21 mouse cellular contexts compared by ENCODE assay signal in genomic region chr12:52308628-52309027, GRCm38 (mm10).
DNase-seq lines count a peak whose midpoint lies in the region; ATAC-seq and TF ChIP-seq lines count a peak whose summit lies in the region.
"Had no signal": no experiment of that assay in that cellular context is flagged by ENCODE, and none has a peak within 500 bp of the region (broad histone marks: within the 10 kb centered on the region; RNA-seq: fewer than 3 reads in every experiment).

No protein-coding gene starts in this region.

- no peak overlapping the region for H3K4me3 ChIP-seq in liver, adult 2 months (ENCODE audit: insufficient read depth, low read depth, low read length)
- no peak overlapping the region for H3K4me3 ChIP-seq in liver, embryonic 12.5 days
- no peak overlapping the region for H3K4me3 ChIP-seq in lung, postnatal 0 days (ENCODE audit: low read depth, low read length)
- no peak overlapping the region for H3K4me3 ChIP-seq in bone marrow, adult 2 months (replicated peaks; ENCODE audit: control insufficient read depth, low read depth, low read length)
- H3K4me3 ChIP-seq: forebrain, embryonic 15.5 days; heart, embryonic 12.5 days; heart, embryonic 15.5 days; hindbrain, embryonic 10.5 days; hindbrain, embryonic 13.5 days had no signal

- ATAC-seq in liver, embryonic 12.5 days, result no peak
- ATAC-seq in lung, postnatal 0 days, result no peak
- ATAC-seq: CD4-positive, CD25-positive, alpha-beta regulatory T cell, adult 4 months; forebrain, embryonic 15.5 days; hindbrain, embryonic 16.5 days had no signal

- no peaks in the 10 kb centered on the region for H3K79me2 ChIP-seq in liver, adult 2 months (ENCODE audit: control insufficient read depth, insufficient read depth, low read length)

- no peak for TF ChIP-seq POLR2A in liver, adult 2 months (IDR thresholded peaks at IDR 0.05; ENCODE audit: extremely low read depth, insufficient read depth, low read length)
- no peak for TF ChIP-seq POLR2A in bone marrow, adult 2 months (IDR thresholded peaks at IDR 0.05; ENCODE audit: borderline replicate concordance, control insufficient read depth, low read depth, low read length)

- peak; percentile 27 for DNase-seq in liver, adult 2 months (ENCODE audit: extremely low read depth, low read depth, low spot score)
- peak; percentile 25 for DNase-seq in lung, postnatal 0 days (ENCODE audit: low spot score)
- DNase-seq in lung, postnatal 14 days, result no peak
- DNase-seq in cerebellum, adult 9-10 months, result no peak
- DNase-seq: adrenal gland, adult 2 months; adrenal gland, postnatal 14 days; cerebellum, adult 11-12 months; cerebellum, adult 8-10 months; gastrocnemius, postnatal 25 days; heart, adult 18-20 months; heart, postnatal 10 days; heart, postnatal 36 days had no signal

- H3K27ac ChIP-seq in liver, adult 2 months (replicated peaks; ENCODE audit: insufficient read depth, low read depth, low read length), result no peak overlapping the region
- H3K27ac ChIP-seq in liver, embryonic 12.5 days, result no peak overlapping the region
- no peak overlapping the region for H3K27ac ChIP-seq in lung, postnatal 0 days (ENCODE audit: low read length)
- peak overlapping the region; percentile 6; the same call in 1 of the 2 replicates for H3K27ac ChIP-seq in bone marrow, adult 2 months (ENCODE audit: control insufficient read depth, insufficient read depth, low read depth, low read length, poor library complexity)
- H3K27ac ChIP-seq: forebrain, embryonic 15.5 days; heart, embryonic 15.5 days; hindbrain, embryonic 10.5 days; hindbrain, embryonic 13.5 days had no signal

- H3K9me3 ChIP-seq in liver, embryonic 12.5 days (replicated peaks), result no peaks in the 10 kb centered on the region
- no peaks in the 10 kb centered on the region for H3K9me3 ChIP-seq in lung, postnatal 0 days (ENCODE audit: low read length)
- H3K9me3 ChIP-seq: heart, embryonic 15.5 days; hindbrain, embryonic 13.5 days had no signal

- no peak for TF ChIP-seq CTCF in liver, adult 2 months (IDR thresholded peaks at IDR 0.05; ENCODE audit: low read depth, low read length)
- no peak for TF ChIP-seq CTCF in lung, postnatal 0 days (IDR thresholded peaks at IDR 0.05)
- no peak for TF ChIP-seq CTCF in bone marrow, adult 2 months (IDR thresholded peaks at IDR 0.05; ENCODE audit: control insufficient read depth, insufficient read depth, low read length)

- H3K36me3 ChIP-seq in liver, adult 2 months (ENCODE audit: control insufficient read depth, insufficient read depth, low read length), result no peaks in the 10 kb centered on the region
- no peaks in the 10 kb centered on the region for H3K36me3 ChIP-seq in liver, embryonic 12.5 days
- no peaks in the 10 kb centered on the region for H3K36me3 ChIP-seq in lung, postnatal 0 days (ENCODE audit: insufficient read depth, low read length)
- H3K36me3 ChIP-seq: forebrain, embryonic 15.5 days; heart, embryonic 15.5 days; hindbrain, embryonic 13.5 days had no signal

- H3K9ac ChIP-seq in liver, adult 2 months (ENCODE audit: low read depth, low read length), result no peak overlapping the region
- H3K9ac ChIP-seq in liver, embryonic 12.5 days, result no peak overlapping the region
- no peak overlapping the region for H3K9ac ChIP-seq in lung, postnatal 0 days (replicated peaks; ENCODE audit: low read depth)
- H3K9ac ChIP-seq: forebrain, embryonic 15.5 days; heart, embryonic 12.5 days; heart, embryonic 15.5 days; hindbrain, embryonic 13.5 days had no signal

- no peaks in the 10 kb centered on the region for H3K27me3 ChIP-seq in liver, adult 2 months (ENCODE audit: control insufficient read depth, insufficient read depth, low read length)
- H3K27me3 ChIP-seq in liver, embryonic 12.5 days (replicated peaks), result no peaks in the 10 kb centered on the region
- H3K27me3 ChIP-seq in lung, postnatal 0 days (replicated peaks; ENCODE audit: insufficient read depth, low read length), result no peaks in the 10 kb centered on the region
- H3K27me3 ChIP-seq: forebrain, embryonic 15.5 days; heart, embryonic 12.5 days; heart, embryonic 15.5 days; hindbrain, embryonic 13.5 days had no signal

- WGBS in liver, adult 2 months, result 40% methylated on average over 7 of the region's 7 CpGs
- 75% methylated on average over 7 of the region's 7 CpGs for WGBS in liver, embryonic 12.5 days (ENCODE audit: insufficient replicate concordance)
- WGBS in lung, postnatal 0 days, result 60% methylated on average over 7 of the region's 7 CpGs
- 85% methylated on average over 7 of the region's 7 CpGs for WGBS in bone marrow, adult 2 months

- no peak for TF ChIP-seq EP300 in lung, postnatal 0 days (IDR thresholded peaks at IDR 0.05)

- H3K4me1 ChIP-seq in liver, adult 2 months (ENCODE audit: control insufficient read depth, insufficient read depth, low read length), result no peaks in the 10 kb centered on the region
- no peaks in the 10 kb centered on the region for H3K4me1 ChIP-seq in liver, embryonic 12.5 days
- H3K4me1 ChIP-seq in lung, postnatal 0 days (ENCODE audit: insufficient read depth, low read depth, low read length), result no peaks in the 10 kb centered on the region
- peaks cover 4% of the 10 kb centered on the region for H3K4me1 ChIP-seq in bone marrow, adult 2 months (ENCODE audit: control insufficient read depth, insufficient read depth, low read length)
- H3K4me1 ChIP-seq: forebrain, embryonic 15.5 days; heart, embryonic 12.5 days; heart, embryonic 15.5 days; hindbrain, embryonic 10.5 days; hindbrain, embryonic 13.5 days had no signal

- no peak overlapping the region for H3K4me2 ChIP-seq in liver, embryonic 12.5 days
- no peak overlapping the region for H3K4me2 ChIP-seq in lung, postnatal 0 days (replicated peaks; ENCODE audit: low read depth, low read length)
- H3K4me2 ChIP-seq: forebrain, embryonic 15.5 days; heart, embryonic 12.5 days; heart, embryonic 15.5 days; hindbrain, embryonic 13.5 days had no signal

Comparison
In these comparisons a context has a peak if more than half of its experiments do, and no peak if none do; other contexts are left out.
1. DNase-seq: peak in liver, adult 2 months (single experiment) and lung, postnatal 0 days (single experiment); none in lung, postnatal 14 days (single experiment) and cerebellum, adult 9-10 months (single experiment).